Mouse (Mus musculus): Measurements from ENCODE around the gene Hrk. TPM values are rescaled to one million over a fixed set of nuclear protein-coding genes. Genes with fewer than 3 reads are reported as not detected.

Hrk gene
- total RNA-seq (2017) = not detected in 2 replicates

DNA sequence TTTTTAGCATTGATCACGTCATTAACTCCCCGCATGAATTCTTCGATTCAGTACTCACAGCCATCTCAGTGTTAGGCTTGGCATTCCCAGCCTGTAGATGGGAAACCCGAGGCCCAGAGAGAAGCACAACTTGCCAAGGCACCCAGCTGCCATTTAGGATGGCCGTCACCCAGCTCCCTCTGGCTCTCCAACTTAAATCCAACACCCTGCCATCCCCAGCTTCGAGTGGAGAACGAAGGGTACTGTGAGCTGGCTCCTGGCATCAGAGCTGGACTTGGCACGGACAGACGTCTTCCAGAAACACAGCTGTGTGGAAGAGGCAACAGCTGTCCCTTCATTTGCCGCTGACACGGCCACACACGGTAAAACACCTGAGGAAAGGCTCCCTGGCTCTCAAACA lies at the start of gene Hrk:
TSS of gene Hrk (plus strand) at position 68 of the 400 bp plus-strand sequence.
- ATAC-seq (replicated peaks in 1 of 2; ENCODE audit: insufficient read depth in 1 of 2, low FRiP score in 2 of 2, low TSS enrichment in 1 of 2, low read depth in 1 of 2, poor library complexity in 2 of 2, severe bottlenecking in 2 of 2) = no peak

DNA sequence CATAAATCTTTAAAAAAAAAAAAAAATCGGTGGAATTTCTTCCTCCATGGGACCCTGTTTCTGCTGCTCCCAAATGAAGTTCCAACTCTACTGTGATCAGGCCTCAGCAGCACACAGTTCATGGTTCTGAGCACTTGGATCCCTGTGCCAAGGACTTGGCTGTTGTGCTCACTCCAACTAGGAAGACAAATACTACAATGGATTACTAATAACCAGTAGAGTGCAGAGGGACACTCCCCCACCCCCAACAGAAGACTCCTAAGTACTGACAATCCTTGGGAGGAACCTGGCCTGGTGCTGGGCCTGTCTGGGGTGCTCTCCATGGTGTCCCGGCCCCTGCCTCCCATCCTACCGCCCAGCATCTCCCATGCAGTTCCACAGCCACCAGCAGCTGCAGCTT lies 46.1 kb upstream of the Hrk start:
- no peak for ATAC-seq (replicated peaks in 1 of 2; ENCODE audit: insufficient read depth in 1 of 2, low FRiP score in 2 of 2, low TSS enrichment in 1 of 2, low read depth in 1 of 2, poor library complexity in 2 of 2, severe bottlenecking in 2 of 2)

DNA sequence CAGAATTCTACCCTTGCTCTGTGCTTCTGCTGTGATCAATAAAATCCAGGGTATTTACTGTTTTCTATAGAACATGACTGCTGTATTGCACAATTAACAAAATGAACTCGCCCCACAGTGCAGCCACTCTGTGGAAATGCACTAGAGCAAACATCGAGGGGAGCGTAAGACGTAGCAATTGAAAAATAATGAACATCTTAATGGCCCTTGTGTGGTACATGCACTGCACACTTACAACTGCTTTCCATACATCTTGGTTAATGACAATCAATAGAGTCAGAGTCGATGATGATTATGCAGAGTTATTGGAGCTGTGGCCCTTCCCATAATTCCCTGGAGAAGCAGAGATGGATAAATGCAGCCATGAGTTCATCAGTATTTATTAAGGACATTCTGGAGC lies 45.5 kb upstream of the Hrk start:
- ATAC-seq (replicated peaks in 1 of 2; ENCODE audit: insufficient read depth in 1 of 2, low FRiP score in 2 of 2, low TSS enrichment in 1 of 2, low read depth in 1 of 2, poor library complexity in 2 of 2, severe bottlenecking in 2 of 2) = no peak

DNA sequence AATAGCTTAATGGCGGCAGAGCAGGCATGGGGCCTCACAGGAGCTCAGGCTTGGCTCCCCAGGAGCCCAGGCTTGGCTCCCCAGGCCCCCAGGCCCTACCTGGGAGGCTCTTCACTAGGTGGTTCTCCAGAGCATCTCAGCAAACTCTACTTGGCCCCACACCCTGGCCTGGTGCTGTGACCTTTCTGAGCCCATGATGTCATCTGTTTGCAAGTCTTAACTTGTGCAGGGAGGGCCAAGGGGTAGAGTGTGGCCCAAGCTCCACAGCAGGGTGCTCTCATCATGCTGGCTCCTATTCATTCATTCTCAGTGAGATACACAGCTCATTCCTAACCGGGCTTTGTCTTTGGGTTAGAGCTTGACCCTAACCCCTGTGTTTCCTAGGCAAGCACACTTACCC lies 43.8 kb upstream of the Hrk start:
- no peak for ATAC-seq (replicated peaks in 1 of 2; ENCODE audit: insufficient read depth in 1 of 2, low FRiP score in 2 of 2, low TSS enrichment in 1 of 2, low read depth in 1 of 2, poor library complexity in 2 of 2, severe bottlenecking in 2 of 2)

DNA sequence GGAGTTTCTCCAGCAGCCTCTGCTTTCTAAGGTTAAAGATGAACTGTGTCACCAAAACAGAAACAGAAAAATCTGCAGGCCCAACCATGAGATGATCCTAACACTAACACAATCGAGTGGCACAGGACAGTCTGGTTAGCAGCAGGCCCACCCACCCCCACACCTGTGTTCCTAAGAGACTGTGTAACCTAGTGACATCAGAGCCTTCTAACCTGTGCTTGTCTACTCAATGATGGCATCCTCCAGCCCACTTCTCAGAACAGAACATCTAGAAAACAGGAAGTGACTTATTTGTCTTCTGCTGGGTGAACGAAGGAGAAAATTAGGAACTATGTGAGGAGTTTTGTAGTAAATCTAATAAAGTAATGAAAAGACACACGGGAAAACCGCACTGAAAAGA lies 42.5 kb upstream of the Hrk start:
- ATAC-seq (replicated peaks in 1 of 2; ENCODE audit: insufficient read depth in 1 of 2, low FRiP score in 2 of 2, low TSS enrichment in 1 of 2, low read depth in 1 of 2, poor library complexity in 2 of 2, severe bottlenecking in 2 of 2) = no peak

DNA sequence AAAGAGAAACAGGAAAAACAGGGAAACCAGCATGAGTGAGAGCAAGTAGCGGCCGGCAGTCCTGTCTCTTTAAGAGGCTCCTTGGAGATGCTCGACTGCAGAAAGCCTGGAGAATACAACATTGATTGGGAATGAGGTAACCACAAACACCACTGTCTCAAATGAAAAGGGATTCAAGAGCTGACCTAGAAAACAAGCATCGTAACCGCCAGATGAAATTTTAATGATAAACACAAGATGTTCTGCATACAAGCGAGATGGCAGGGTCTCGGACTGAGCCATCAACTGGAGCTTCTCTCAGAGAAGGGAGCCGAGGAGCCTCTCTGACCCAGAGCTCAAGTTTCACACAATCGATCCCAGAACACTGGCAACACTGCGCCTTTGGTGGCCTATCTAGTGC lies 41.4 kb upstream of the Hrk start:
- ATAC-seq (replicated peaks in 1 of 2; ENCODE audit: insufficient read depth in 1 of 2, low FRiP score in 2 of 2, low TSS enrichment in 1 of 2, low read depth in 1 of 2, poor library complexity in 2 of 2, severe bottlenecking in 2 of 2) = no peak

DNA sequence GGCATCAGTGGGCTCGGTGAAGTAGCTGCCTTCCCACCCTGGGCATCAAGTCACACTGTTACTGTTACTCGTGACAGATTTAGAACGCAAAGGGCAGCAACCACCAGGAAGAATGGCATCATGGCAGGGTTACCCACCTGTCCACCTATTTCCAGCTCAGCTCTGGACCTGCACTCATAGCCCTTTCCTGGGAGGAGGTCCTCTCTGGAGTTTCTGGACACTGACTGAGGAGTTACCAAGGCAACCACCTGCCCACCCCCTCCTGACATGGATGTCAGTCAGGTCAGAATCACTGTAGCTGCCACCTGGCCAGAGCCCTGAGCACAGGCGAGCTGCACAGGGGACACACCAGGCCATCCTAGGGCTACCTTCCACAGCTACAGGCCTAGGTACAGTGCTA lies 37.8 kb upstream of the Hrk start:
- no peak for ATAC-seq (replicated peaks in 1 of 2; ENCODE audit: insufficient read depth in 1 of 2, low FRiP score in 2 of 2, low TSS enrichment in 1 of 2, low read depth in 1 of 2, poor library complexity in 2 of 2, severe bottlenecking in 2 of 2)

DNA sequence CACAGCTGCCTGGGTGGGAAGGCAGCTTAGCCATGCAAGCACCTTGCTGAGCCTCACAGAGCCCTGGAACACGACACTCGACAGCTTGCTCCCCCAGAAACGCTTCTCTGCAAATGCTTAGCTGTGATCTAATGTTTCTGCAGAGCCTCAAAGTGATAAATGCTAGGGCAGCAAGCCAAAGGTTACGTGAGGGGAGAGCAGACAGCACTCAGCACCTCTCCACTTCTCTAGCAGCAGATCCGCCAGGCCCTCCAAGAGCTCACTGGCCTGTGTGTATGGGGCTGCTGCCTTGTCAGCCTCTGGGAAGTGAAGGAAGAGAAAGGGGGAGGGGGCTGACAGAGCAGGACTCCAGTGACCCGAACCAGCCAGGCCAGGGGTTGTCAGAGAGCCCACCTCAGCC lies 36.2 kb upstream of the Hrk start:
- no peak for ATAC-seq (replicated peaks in 1 of 2; ENCODE audit: insufficient read depth in 1 of 2, low FRiP score in 2 of 2, low TSS enrichment in 1 of 2, low read depth in 1 of 2, poor library complexity in 2 of 2, severe bottlenecking in 2 of 2)

DNA sequence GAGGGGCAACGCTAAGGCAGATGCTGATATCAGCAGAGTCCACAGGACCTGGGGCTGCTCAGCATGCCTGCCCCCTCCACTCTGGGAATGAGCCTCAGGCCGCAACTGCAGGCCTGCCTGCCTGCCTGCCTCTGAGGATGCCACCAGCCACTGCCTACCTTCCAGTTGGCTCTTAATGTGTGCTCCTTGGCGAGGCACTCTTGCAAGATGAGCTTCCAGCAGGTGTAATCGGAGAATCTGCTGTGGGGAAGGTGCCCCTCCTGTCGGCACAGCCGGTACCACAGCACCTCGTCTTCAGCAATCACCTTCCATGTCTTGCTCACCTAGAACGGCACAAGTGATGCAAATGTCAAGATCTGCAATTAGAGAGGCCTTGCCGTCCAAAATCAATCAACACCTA lies 35.8 kb upstream of the Hrk start:
- ATAC-seq (replicated peaks in 1 of 2; ENCODE audit: insufficient read depth in 1 of 2, low FRiP score in 2 of 2, low TSS enrichment in 1 of 2, low read depth in 1 of 2, poor library complexity in 2 of 2, severe bottlenecking in 2 of 2) = no peak

DNA sequence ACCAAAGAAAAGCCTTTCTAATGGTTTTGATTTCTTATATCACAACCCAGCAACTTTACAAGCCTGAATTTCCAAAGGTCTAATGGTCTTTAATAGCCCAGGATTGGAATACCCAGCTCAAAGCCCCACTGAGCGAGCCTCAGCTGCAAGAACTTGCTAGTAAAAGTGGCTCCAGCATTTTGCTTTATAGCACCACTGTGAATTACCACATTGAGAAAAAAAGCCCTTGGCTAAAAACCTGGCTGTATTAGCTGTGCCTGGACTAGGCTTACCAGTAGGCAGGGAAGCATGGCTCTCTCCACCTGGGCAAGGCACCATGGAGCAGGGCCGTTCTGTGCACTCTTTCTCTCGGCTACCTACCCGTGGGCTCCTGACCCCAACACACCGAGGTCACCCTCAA lies 28.1 kb upstream of the Hrk start:
- ATAC-seq (replicated peaks in 1 of 2; ENCODE audit: insufficient read depth in 1 of 2, low FRiP score in 2 of 2, low TSS enrichment in 1 of 2, low read depth in 1 of 2, poor library complexity in 2 of 2, severe bottlenecking in 2 of 2) = no peak

DNA sequence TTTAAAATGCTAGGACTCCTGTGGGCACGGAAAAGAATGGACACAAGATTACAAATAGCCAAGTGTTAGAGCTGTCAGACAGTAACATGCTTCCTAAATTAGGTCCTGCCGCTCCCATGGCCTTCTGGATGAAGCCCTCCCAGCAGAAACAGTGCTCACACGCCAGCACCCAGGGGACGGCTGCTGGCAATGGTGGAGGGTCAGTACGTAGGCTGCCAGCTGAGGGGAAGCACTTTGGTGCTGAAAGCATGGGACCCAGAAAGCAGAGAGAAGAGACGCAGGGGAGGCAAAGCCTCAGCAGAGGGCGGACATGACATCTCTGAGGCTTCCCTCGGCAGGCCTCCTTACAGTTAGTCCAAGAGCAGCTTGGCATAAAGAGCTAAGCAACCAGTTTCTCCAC lies 24.8 kb upstream of the Hrk start:
- ATAC-seq (replicated peaks in 1 of 2; ENCODE audit: insufficient read depth in 1 of 2, low FRiP score in 2 of 2, low TSS enrichment in 1 of 2, low read depth in 1 of 2, poor library complexity in 2 of 2, severe bottlenecking in 2 of 2) = no peak

DNA sequence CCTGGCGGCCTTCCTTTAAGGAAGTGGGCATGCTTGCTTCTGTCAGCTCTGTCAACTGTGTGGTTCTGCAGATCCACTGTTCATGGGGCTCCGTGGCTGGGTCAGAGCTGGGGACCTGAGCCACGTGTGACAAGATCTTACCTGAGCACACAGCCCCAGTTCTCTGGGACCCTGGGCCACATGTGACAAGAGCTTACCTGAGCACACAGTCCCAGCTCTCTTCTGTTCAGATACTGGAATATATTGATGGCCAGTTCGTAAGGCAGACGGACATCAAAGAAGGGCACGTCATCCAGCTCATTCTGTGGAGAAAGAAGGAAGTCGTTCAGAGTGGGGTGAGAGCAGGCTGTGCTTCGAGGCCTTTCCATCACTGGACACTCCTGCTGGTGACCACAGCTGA lies 22.0 kb upstream of the Hrk start:
- no peak for ATAC-seq (replicated peaks in 1 of 2; ENCODE audit: insufficient read depth in 1 of 2, low FRiP score in 2 of 2, low TSS enrichment in 1 of 2, low read depth in 1 of 2, poor library complexity in 2 of 2, severe bottlenecking in 2 of 2)

DNA sequence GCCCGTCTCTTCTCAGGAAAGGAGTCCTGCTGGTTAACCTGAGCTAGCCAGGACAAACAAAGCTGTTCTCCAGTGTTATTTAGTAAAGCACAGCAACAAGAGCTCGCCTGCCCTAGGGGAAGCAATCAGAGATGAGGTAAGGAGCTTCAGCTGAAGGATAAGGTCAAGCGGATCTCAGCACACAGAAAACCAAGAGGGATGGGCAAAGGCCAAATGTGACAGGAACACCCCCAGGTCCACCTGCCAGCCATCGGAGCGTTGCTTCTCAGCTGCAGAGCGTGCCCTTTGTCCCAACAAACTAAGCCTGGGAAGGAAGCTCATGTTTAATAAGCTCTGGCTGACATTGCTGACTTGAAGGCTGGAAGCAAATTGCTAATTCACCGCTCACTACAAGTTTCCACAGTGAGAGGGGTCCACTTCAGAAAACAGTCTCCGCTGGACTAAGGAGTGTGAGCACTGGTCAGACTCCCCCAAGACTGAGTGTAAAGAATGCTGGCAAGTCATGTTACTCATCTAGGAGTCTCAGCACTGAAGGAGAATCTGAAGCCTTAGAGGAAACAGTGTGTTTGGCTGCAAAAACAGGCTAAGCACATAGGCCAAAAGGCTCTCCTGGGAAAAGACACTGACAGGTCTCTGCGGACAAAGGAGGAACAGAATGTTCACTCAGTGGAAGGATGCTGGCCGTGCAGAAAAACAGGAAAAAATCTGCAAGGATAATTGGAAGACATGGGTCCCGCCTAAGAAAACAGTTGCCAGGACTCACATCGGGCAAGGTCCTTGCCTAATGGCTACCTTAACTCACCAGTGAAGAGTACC lies 21.0 kb upstream of the Hrk start:
- no peak for ATAC-seq (replicated peaks in 1 of 2; ENCODE audit: insufficient read depth in 1 of 2, low FRiP score in 2 of 2, low TSS enrichment in 1 of 2, low read depth in 1 of 2, poor library complexity in 2 of 2, severe bottlenecking in 2 of 2)

DNA sequence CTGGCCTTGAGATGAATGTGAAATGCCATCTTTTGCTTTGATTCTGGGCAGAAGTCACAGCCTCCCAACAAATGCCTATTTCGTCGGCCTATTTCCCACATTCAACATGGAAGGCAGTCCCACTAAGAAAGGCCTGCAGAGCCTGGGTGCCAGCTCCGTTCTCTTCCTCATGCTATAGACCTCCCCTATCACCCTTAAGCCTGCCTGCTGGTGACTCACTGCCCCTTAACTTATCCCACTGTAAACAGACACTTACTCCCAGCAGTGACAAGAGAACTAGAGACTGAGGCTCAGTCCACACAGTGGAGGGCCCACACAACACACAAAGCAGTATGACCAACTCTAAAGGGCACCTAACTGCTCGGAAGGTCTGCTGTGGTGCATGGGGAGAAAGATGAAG lies 20.1 kb upstream of the Hrk start:
- no peak for ATAC-seq (replicated peaks in 1 of 2; ENCODE audit: insufficient read depth in 1 of 2, low FRiP score in 2 of 2, low TSS enrichment in 1 of 2, low read depth in 1 of 2, poor library complexity in 2 of 2, severe bottlenecking in 2 of 2)

DNA sequence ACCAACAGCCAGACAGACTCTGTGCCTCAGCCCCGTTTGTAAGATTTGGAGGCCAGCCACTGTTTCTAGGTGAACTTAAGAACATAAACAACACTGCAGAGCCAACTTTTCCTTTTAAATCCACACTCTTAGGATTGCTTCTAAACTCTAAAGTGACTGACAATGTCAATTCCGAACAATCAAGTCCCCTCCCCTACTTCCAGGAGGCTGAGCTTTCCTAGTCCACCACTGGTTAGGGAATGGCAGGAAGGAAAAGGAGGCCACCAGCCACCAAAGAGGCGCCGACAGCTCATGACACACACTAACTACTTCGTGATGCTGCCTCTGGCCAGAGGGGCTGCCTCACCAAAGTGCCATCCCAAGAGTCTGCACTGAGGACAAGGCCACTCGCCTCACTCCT lies 19.7 kb upstream of the Hrk start:
- no peak for ATAC-seq (replicated peaks in 1 of 2; ENCODE audit: insufficient read depth in 1 of 2, low FRiP score in 2 of 2, low TSS enrichment in 1 of 2, low read depth in 1 of 2, poor library complexity in 2 of 2, severe bottlenecking in 2 of 2)

DNA sequence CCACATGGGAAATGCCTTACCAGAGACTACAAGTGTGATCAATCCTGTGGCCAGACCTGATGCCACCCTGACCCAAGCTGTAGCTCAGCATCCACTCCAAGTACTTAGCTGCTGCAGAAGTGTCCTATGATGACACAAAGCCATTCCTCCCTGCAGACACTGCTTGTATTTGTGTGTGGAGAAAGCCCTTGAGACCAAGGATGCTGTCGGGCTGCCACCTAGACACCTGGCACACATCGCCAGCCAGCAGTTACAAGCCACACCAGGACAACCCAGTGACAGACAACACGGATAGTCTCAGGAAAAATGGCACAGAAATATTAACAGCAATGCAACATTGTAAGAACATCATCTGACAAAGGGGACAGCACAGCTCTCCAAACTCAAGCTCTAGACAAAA lies 19.0 kb upstream of the Hrk start:
- no peak for ATAC-seq (replicated peaks in 1 of 2; ENCODE audit: insufficient read depth in 1 of 2, low FRiP score in 2 of 2, low TSS enrichment in 1 of 2, low read depth in 1 of 2, poor library complexity in 2 of 2, severe bottlenecking in 2 of 2)

DNA sequence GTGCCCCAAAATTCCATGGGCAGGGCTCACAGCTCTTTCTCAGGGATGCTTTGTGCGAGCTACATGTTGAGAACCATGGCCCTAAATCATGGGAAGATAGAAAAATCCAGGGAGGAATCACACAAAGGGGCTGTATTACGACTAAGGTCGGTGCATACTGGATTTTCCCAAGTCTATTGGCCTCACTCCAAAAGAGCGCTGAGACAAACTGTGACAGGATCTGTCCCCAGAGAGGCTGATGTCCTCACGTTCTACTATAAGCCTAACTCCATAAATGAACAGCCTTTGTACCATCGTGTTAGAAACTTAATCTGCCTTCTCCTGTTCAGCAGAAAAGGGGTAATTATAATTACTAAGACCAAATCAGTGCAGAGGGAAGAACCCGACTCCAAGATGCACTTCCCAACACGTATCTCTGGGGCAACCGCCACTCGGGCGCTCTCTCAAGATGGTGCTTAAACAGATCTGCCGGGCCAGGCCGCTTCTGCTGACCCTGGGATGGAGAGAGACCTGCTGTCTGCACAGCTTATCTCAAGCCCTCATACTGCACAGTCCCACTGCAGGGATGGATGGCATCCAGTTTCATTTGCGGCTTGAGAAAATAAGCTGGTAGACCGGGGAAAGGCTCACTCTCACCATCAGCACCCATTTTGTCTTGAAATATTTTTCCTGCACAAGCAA lies 18.3 kb upstream of the Hrk start:
- no peak for ATAC-seq (replicated peaks in 1 of 2; ENCODE audit: insufficient read depth in 1 of 2, low FRiP score in 2 of 2, low TSS enrichment in 1 of 2, low read depth in 1 of 2, poor library complexity in 2 of 2, severe bottlenecking in 2 of 2)

DNA sequence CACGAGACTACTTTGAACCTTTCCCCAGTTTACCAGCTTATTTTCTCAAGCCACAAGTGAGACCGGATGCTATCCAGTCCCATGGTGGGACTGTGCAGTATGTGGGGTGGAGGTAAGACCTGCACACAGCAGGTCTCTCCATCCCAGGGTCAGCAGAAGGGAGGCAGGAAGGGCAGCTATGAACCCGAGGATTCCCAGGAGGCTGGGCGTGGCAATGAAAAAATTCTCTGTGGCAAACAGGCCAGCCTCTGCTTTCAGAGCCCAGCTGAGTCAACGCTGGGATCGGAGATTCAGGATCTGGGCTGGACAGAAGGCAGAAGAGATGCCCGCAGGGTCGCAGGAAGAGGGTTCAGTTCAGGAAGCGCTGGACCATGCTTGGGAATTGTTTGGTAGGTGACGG lies 17.2 kb upstream of the Hrk start:
- ATAC-seq (replicated peaks in 1 of 2; ENCODE audit: insufficient read depth in 1 of 2, low FRiP score in 2 of 2, low TSS enrichment in 1 of 2, low read depth in 1 of 2, poor library complexity in 2 of 2, severe bottlenecking in 2 of 2) = no peak

DNA sequence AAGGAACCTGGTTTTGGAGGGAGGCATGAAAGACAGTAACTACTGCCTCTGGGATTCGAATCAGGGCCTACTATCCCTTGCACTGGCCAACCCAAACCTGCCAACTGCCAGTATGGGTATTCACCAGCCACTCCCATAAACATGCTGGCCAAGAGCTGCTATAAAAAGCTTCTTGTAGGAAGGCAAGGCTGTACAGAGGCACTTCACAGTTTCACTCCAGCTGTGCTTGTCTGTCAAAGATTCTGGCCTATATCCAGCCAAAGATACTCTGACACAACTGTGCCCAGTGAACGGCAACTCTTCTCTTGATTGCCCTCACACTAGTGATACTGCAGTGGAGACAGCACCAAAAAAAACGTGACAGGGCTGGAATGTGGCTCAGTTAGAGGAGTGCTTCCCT lies 14.7 kb upstream of the Hrk start:
- ATAC-seq (replicated peaks in 1 of 2; ENCODE audit: insufficient read depth in 1 of 2, low FRiP score in 2 of 2, low TSS enrichment in 1 of 2, low read depth in 1 of 2, poor library complexity in 2 of 2, severe bottlenecking in 2 of 2) = no peak
